Mouse (Mus musculus) left cerebral cortex, postnatal 4 days (tissue): ENCODE results near the gene Ube2q2. TPM values are rescaled to one million over a fixed set of nuclear protein-coding genes. Genes with fewer than 3 reads are reported as not detected.

ENCODE experiments used
- total RNA-seq, 2 experiments: library from RNA; stranded (reverse); gene quantifications; 2 replicates each; pipeline ENCODE4 v1.2.3; 2021

The Ube2q2 gene
- total RNA-seq, 2 experiments from 2014 or later: 45.5 to 51.4 TPM

Other genes with a start within 250 kb of the Ube2q2 start
- gene Hykk, start 231.6 kb upstream of the Ube2q2 start, total RNA-seq: 1 to 10 TPM; 1.9 TPM
- 100 to 1,000 TPM; 163 to 170 TPM for gene Psma4, start 198.1 kb upstream of the Ube2q2 start, total RNA-seq
- gene AY074887, start 197.9 kb upstream of the Ube2q2 start, total RNA-seq: not detected
- gene Chrna5, start 168.0 kb upstream of the Ube2q2 start, total RNA-seq: 1 to 10 TPM; 7.3 to 7.9 TPM
- 1 to 10 TPM; 3.4 to 3.9 TPM for gene Chrna3, start 122.3 kb upstream of the Ube2q2 start, total RNA-seq
- under 1 TPM in 1 of 2 experiments, not detected in 1; 0.08 TPM for gene Chrnb4, start 100.1 kb upstream of the Ube2q2 start, total RNA-seq
- gene Fbxo22, start 60.1 kb downstream of the Ube2q2 start, total RNA-seq: 10 to 100 TPM; 51.4 to 58.3 TPM
- under 1 TPM; 0.54 to 0.82 TPM for gene Nrg4, start 178.0 kb downstream of the Ube2q2 start, total RNA-seq
- gene Tmem266, start 178.1 kb downstream of the Ube2q2 start, total RNA-seq: 10 to 100 TPM; 10.8 to 10.9 TPM